Mouse (Mus musculus): ENCODE data around the gene Htr1d. TPM values are rescaled to one million over a fixed set of nuclear protein-coding genes. Genes with fewer than 3 reads are reported as not detected.
A peak's percentile ranks its signal among the peaks of the same experiment; 100 is the strongest.

The Htr1d gene
- polyA plus RNA-seq, 2 experiments = not detected

GRCm38 (mm10) chr4:136419386-136419785, 3.9 kb upstream of the Htr1d start:
- no peak overlapping the region for H3K9ac ChIP-seq (replicated peaks)
- H3K9me3 ChIP-seq (ENCODE audit: control insufficient read depth, low read length) = no peaks in the 10 kb centered on the region
- no peak overlapping the region for H3K4me3 ChIP-seq (ENCODE audit: insufficient read depth in 1 of 2, low read depth in 2 of 2, low read length in 2 of 2)
- no peaks in the 10 kb centered on the region for H3K36me3 ChIP-seq (replicated peaks; ENCODE audit: control insufficient read depth, insufficient read depth, low read depth)
- no peaks in the 10 kb centered on the region for H3K4me1 ChIP-seq (replicated peaks; ENCODE audit: control insufficient read depth in 2 of 2, insufficient read depth in 2 of 2, low read length in 1 of 2)
- 64% methylated on average over 6 of the region's 6 CpGs for WGBS (ENCODE audit: insufficient replicate concordance)
- DNase-seq (ENCODE audit: low read depth in 3 of 3, low spot score in 3 of 3) = no peak
- TF ChIP-seq CTCF (IDR thresholded peaks at IDR 0.05; ENCODE audit: low read depth) (no peak), EP300 (IDR thresholded peaks at IDR 0.05; ENCODE audit: low read depth) (no peak)
- no peak overlapping the region for H3K27ac ChIP-seq
- peaks cover 11% of the 10 kb centered on the region for H3K27me3 ChIP-seq (ENCODE audit: control insufficient read depth, insufficient read depth, low read length)
- ATAC-seq (ENCODE audit: insufficient read depth) = no peak
- no peak overlapping the region for H3K4me2 ChIP-seq (ENCODE audit: low read depth)

- Histone ChIP-seq H3K36me3 (replicated peaks; ENCODE audit: control insufficient read depth, insufficient read depth, low read depth) (no peaks in the 10 kb centered on the region), H3K27me3 (ENCODE audit: control insufficient read depth, insufficient read depth, low read length) (peaks cover 22% of the 10 kb centered on the region), H3K4me2 (ENCODE audit: low read depth) (peak overlapping the region; percentile 62), H3K9me3 (ENCODE audit: control insufficient read depth, low read length) (no peaks in the 10 kb centered on the region), H3K27ac (no peak overlapping the region), H3K4me3 (ENCODE audit: insufficient read depth in 1 of 2, low read depth in 2 of 2, low read length in 2 of 2) (peak overlapping the region; percentile 4 to 30; a peak in 2 of 4 replicates), H3K4me1 (replicated peaks; ENCODE audit: control insufficient read depth in 2 of 2, insufficient read depth in 2 of 2, low read length in 1 of 2) (no peaks in the 10 kb centered on the region), H3K9ac (replicated peaks) (no peak overlapping the region)
- DNase-seq (ENCODE audit: low read depth in 3 of 3, low spot score in 3 of 3) (no peak), ATAC-seq (ENCODE audit: insufficient read depth) (no peak)
- no peak for TF ChIP-seq EP300 (IDR thresholded peaks at IDR 0.05; ENCODE audit: low read depth)
- 2% methylated on average over 69 of the region's 70 CpGs for WGBS (ENCODE audit: insufficient replicate concordance)
These were observed 1.0 kb downstream of the Htr1d start for GRCm38 (mm10) chr4:136424120-136424999.

- TF ChIP-seq EP300 (IDR thresholded peaks at IDR 0.05; ENCODE audit: low read depth) (no peak), CTCF (IDR thresholded peaks at IDR 0.05; ENCODE audit: low read depth) (peak; percentile 63)
- ATAC-seq (ENCODE audit: insufficient read depth) (no peak), DNase-seq (ENCODE audit: low read depth in 3 of 3, low spot score in 3 of 3) (no peak)
- no peaks in the 10 kb centered on the region for H3K4me1 ChIP-seq (replicated peaks; ENCODE audit: control insufficient read depth in 2 of 2, insufficient read depth in 2 of 2, low read length in 1 of 2)
- H3K27ac ChIP-seq = no peak overlapping the region
- H3K4me2 ChIP-seq (ENCODE audit: low read depth) = peak overlapping the region; percentile 62
- WGBS (ENCODE audit: insufficient replicate concordance) = 3% methylated on average over 15 of the region's 15 CpGs
- H3K27me3 ChIP-seq (ENCODE audit: control insufficient read depth, insufficient read depth, low read length) = peaks cover 22% of the 10 kb centered on the region
- H3K9ac ChIP-seq (replicated peaks) = no peak overlapping the region
- no peaks in the 10 kb centered on the region for H3K36me3 ChIP-seq (replicated peaks; ENCODE audit: control insufficient read depth, insufficient read depth, low read depth)
- H3K4me3 ChIP-seq (ENCODE audit: insufficient read depth in 1 of 2, low read depth in 2 of 2, low read length in 2 of 2) = peak overlapping the region in 1 of 2 experiments; percentile 30; a peak in 2 of 4 replicates
- no peaks in the 10 kb centered on the region for H3K9me3 ChIP-seq (ENCODE audit: control insufficient read depth, low read length)
These were observed 1.6 kb downstream of the Htr1d start for GRCm38 (mm10) chr4:136425000-136425288.

- Histone ChIP-seq H3K4me1 (replicated peaks; ENCODE audit: control insufficient read depth in 2 of 2, insufficient read depth in 2 of 2, low read length in 1 of 2) (no peaks in the 10 kb centered on the region), H3K36me3 (replicated peaks; ENCODE audit: control insufficient read depth, insufficient read depth, low read depth) (no peaks in the 10 kb centered on the region), H3K4me2 (ENCODE audit: low read depth) (no peak overlapping the region), H3K9ac (replicated peaks) (no peak overlapping the region), H3K27me3 (ENCODE audit: control insufficient read depth, insufficient read depth, low read length) (no peaks in the 10 kb centered on the region), H3K27ac (no peak overlapping the region), H3K9me3 (ENCODE audit: control insufficient read depth, low read length) (no peaks in the 10 kb centered on the region), H3K4me3 (ENCODE audit: insufficient read depth in 1 of 2, low read depth in 2 of 2, low read length in 2 of 2) (no peak overlapping the region)
- DNase-seq (ENCODE audit: low read depth in 3 of 3, low spot score in 3 of 3) (no peak), ATAC-seq (ENCODE audit: insufficient read depth) (no peak)
- WGBS (ENCODE audit: insufficient replicate concordance) = 40% methylated on average over 11 of the region's 11 CpGs
- no peak for TF ChIP-seq CTCF (IDR thresholded peaks at IDR 0.05; ENCODE audit: low read depth)
These were observed 7.5 kb downstream of the Htr1d start for GRCm38 (mm10) chr4:136430609-136431375.

GRCm38 (mm10) chr4:136431376-136431693, 8.0 kb downstream of the Htr1d start:
- no peaks in the 10 kb centered on the region for H3K36me3 ChIP-seq (replicated peaks; ENCODE audit: control insufficient read depth, insufficient read depth, low read depth)
- no peaks in the 10 kb centered on the region for H3K4me1 ChIP-seq (replicated peaks; ENCODE audit: control insufficient read depth in 2 of 2, insufficient read depth in 2 of 2, low read length in 1 of 2)
- H3K9ac ChIP-seq (replicated peaks) = no peak overlapping the region
- H3K4me3 ChIP-seq (ENCODE audit: insufficient read depth in 1 of 2, low read depth in 2 of 2, low read length in 2 of 2) = no peak overlapping the region
- 2% methylated on average over 3 of the region's 3 CpGs for WGBS (ENCODE audit: insufficient replicate concordance)
- H3K27ac ChIP-seq = no peak overlapping the region
- no peaks in the 10 kb centered on the region for H3K27me3 ChIP-seq (ENCODE audit: control insufficient read depth, insufficient read depth, low read length)
- H3K9me3 ChIP-seq (ENCODE audit: control insufficient read depth, low read length) = no peaks in the 10 kb centered on the region
- ATAC-seq (ENCODE audit: insufficient read depth) (no peak), DNase-seq (ENCODE audit: low read depth in 3 of 3, low spot score in 3 of 3) (peak; percentile 15 to 36 (median 24))
- H3K4me2 ChIP-seq (ENCODE audit: low read depth) = no peak overlapping the region
- peak; percentile 79 for TF ChIP-seq CTCF (IDR thresholded peaks at IDR 0.05; ENCODE audit: low read depth)
- no peak for TF ChIP-seq EP300 (IDR thresholded peaks at IDR 0.05; ENCODE audit: low read depth)

Data from liver, embryonic 14.5 days (tissue).